Mouse (Mus musculus) kidney, adult 2 months (tissue): ENCODE data around the gene Ang6.
"Not testable (repeated sequence)": the region's sequence is repeated elsewhere in the genome, so short reads cannot be mapped to it uniquely, and the experiment has no call there.

ENCODE experiments used
- CTCF ChIP-seq: fragments of 200-500 bp; conservative IDR thresholded peaks from 2 replicates; pipeline ENCODE4 v1.5.1; 2011; ENCODE audit warnings: low read depth, mild to moderate bottlenecking, control low read depth, low read length, moderate library complexity, mixed read lengths; ENCODE audit not compliant: insufficient read depth, insufficient read length
- POLR2A ChIP-seq: fragments of 200-500 bp; IDR thresholded peaks from one replicate; pipeline ENCODE4 v1.6.1; 2011; ENCODE audit warnings: low read depth, low read length, control low read depth

GRCm38 (mm10) chr14:44009686-44010085 is 7.6 kb upstream of the Ang6 start:
- not testable (repeated sequence) for TF ChIP-seq POLR2A, CTCF
